Mouse (Mus musculus) lung, embryonic 14.5 days (tissue): ENCODE data around the gene Tmem30c. TPM values are rescaled to one million over a fixed set of nuclear protein-coding genes. Genes with fewer than 3 reads are reported as not detected.

Experiments used
- ATAC-seq: fragments of 200-750 bp; cut with Nextera tagmentation; 2 replicates; pipeline ENCODE4 v1.8.0; 2017; ENCODE audit warnings: mild to moderate bottlenecking, moderate TSS enrichment, moderate library complexity; ENCODE audit not compliant: insufficient read depth
- DNase-seq: peaks from one replicate; pipeline ENCODE4 v3.0.0-alpha.2; 2015
- H3K27ac ChIP-seq: fragments of 300-500 bp; sonication (generic); 2 replicates; pipeline ENCODE4 v1.5.1; 2014; ENCODE audit warnings: low read depth, mild to moderate bottlenecking, moderate library complexity
- H3K27me3 ChIP-seq: fragments of 300-500 bp; sonication (generic); 2 replicates; pipeline ENCODE4 v1.6.1; 2014; ENCODE audit warnings: low read length, control low read depth; ENCODE audit not compliant: insufficient read depth
- H3K36me3 ChIP-seq: fragments of 300-500 bp; sonication (generic); 2 replicates; pipeline ENCODE4 v1.6.1; 2014; ENCODE audit warnings: control low read depth; ENCODE audit not compliant: insufficient read depth
- H3K4me1 ChIP-seq: fragments of 300-500 bp; sonication (generic); 2 replicates; pipeline ENCODE4 v1.6.1; 2014; ENCODE audit warnings: antibody characterized with exemption, control low read depth; ENCODE audit not compliant: insufficient read depth
- H3K4me2 ChIP-seq: fragments of 300-500 bp; sonication (generic); 2 replicates; pipeline ENCODE4 v1.6.1; 2014; ENCODE audit warnings: mild to moderate bottlenecking
- H3K4me3 ChIP-seq: fragments of 300-500 bp; sonication (generic); 2 replicates; pipeline ENCODE4 v1.5.1; 2014; ENCODE audit warnings: low read depth, low read length
- H3K9ac ChIP-seq: fragments of 300-500 bp; sonication (generic); 2 replicates; pipeline ENCODE4 v1.6.1; 2014
- H3K9me3 ChIP-seq: fragments of 300-500 bp; sonication (generic); 2 replicates; pipeline ENCODE4 v1.6.1; 2016; ENCODE audit warnings: low read depth, low read length, control low read depth
- CTCF ChIP-seq: IDR thresholded peaks from 2 replicates; pipeline ENCODE4 v1.5.1; 2016; ENCODE audit warnings: antibody characterized with exemption, low read depth
- WGBS: fragments of 180-500 bp; shearing (Covaris S2); extraction: QIAGEN DNeasy Blood & Tissue Kit; methylation state at CpG from one replicate; pipeline ENCODE4 v1.1.7; 2014; 5-methylcytosine and 5-hydroxymethylcytosine counted together
- polyA plus RNA-seq: library from polyadenylated mRNA; unstranded; fragments of >200 nt; fragmentation: Nextera tagmentation; extraction: Ambion mirVana; gene quantifications from 2 replicates; pipeline ENCODE4 v1.2.1, GENCODE M21; 2014

The Tmem30c gene
- 0.07 TPM in 1 of 2 replicates, not detected in the other for polyA plus RNA-seq

DNA sequence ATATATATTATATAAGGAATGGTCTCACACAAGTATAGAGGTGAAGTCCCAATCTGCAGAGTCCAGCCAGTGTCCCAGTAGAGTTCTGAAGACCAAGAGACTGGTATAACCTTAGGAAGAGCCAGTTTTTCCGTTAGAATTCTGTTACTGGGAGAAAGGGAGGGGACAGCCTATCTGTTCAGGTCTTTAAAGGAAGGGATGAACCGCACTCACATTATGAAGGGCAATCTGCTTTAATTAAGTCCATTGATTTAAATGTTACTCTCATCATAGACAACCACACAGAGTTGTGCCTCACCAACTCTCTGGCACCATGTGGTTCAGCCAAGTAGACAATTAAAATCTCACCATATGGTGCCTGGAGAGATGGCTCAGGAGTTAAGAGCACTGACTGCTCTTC is at the start of gene Tmem30c:
Gene Tmem30c (minus strand): TSS at position 101 of the 400 bp plus-strand sequence.
- Histone ChIP-seq H3K9me3 (no peaks in the 10 kb centered on the region), H3K4me2 (no peak within 1 kb of the TSS), H3K27ac (no peak within 1 kb of the TSS), H3K4me1 (no peaks in the 10 kb centered on the region), H3K36me3 (no peaks in the 10 kb centered on the region), H3K9ac (no peak within 1 kb of the TSS), H3K4me3 (no peak within 1 kb of the TSS), H3K27me3 (no peaks in the 10 kb centered on the region)
- DNase-seq (no peak), ATAC-seq (no peak)
- TF ChIP-seq CTCF: no peak
- WGBS: 74% methylated on average over 2 of the region's 2 CpGs

- ATAC-seq: no peak
- Histone ChIP-seq H3K27ac (no peak overlapping the region), H3K27me3 (no peaks in the 10 kb centered on the region), H3K4me1 (0 out of 2 replicates have a peak, but pooled peaks cover 2% of the 10 kb centered on the region), H3K9ac (no peak overlapping the region), H3K4me3 (no peak overlapping the region), H3K4me2 (no peak overlapping the region), H3K36me3 (no peaks in the 10 kb centered on the region), H3K9me3 (no peaks in the 10 kb centered on the region)
- peak; percentile 53 for DNase-seq
- WGBS: 51% methylated on average over 5 of the region's 5 CpGs
- no peak for TF ChIP-seq CTCF
Observed at GRCm38 (mm10) chr16:57340613-57340898, 47.9 kb upstream of the Tmem30c start.

GRCm38 (mm10) chr16:57339765-57340612 is 47.3 kb upstream of the Tmem30c start:
- WGBS: 72% methylated on average over 8 of the region's 8 CpGs
- ATAC-seq (peak; percentile 35; the same call in 1 of the 2 replicates), DNase-seq (no peak)
- H3K4me2 ChIP-seq: no peak overlapping the region
- TF ChIP-seq CTCF: no peak
- H3K27me3 ChIP-seq: no peaks in the 10 kb centered on the region
- H3K9me3 ChIP-seq: no peaks in the 10 kb centered on the region
- H3K9ac ChIP-seq: no peak overlapping the region
- H3K36me3 ChIP-seq: no peaks in the 10 kb centered on the region
- no peak overlapping the region for H3K27ac ChIP-seq
- H3K4me3 ChIP-seq: no peak overlapping the region
- H3K4me1 ChIP-seq: 0 out of 2 replicates have a peak, but pooled peaks cover 2% of the 10 kb centered on the region

DNA sequence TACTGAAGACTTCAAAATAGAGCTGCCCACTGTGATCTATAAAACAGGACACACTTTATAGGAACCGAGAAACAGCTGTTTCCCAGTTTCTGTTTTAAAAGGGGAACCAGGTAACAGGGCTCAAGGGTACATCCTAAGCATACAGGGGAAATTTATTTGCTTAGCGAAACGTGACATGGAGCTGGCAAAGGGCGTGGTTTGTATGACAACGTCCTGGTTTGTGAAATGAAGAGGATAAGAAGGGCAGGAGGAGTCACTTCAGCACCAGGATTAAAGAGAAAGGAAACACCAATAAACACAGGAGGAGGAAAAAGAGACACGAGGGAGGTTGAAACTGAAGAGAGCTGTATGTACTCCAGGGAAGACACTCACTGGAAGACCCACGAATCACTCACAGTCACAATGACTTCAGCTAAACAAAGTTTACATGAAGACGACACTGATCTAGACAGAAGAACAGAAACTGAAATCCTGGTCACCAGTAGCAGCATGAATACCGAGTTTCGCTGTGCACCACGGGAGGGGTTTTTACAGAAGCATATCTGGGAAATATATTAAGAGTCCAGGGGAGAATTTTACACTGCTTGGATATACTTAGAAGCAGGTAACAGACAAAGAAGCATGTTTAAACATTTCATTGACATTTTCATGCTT is 44.2 kb upstream of the Tmem30c start:
- H3K9ac ChIP-seq: no peak overlapping the region
- no peaks in the 10 kb centered on the region for H3K27me3 ChIP-seq
- no peak for DNase-seq
- H3K27ac ChIP-seq: no peak overlapping the region
- no peaks in the 10 kb centered on the region for H3K36me3 ChIP-seq
- TF ChIP-seq CTCF: no peak
- WGBS: 43% methylated on average over 11 of the region's 11 CpGs
- no peak for ATAC-seq
- no peak overlapping the region for H3K4me2 ChIP-seq
- H3K9me3 ChIP-seq: no peaks in the 10 kb centered on the region
- no peak overlapping the region for H3K4me3 ChIP-seq
- 0 out of 2 replicates have a peak, but pooled peaks cover 2% of the 10 kb centered on the region for H3K4me1 ChIP-seq

DNA sequence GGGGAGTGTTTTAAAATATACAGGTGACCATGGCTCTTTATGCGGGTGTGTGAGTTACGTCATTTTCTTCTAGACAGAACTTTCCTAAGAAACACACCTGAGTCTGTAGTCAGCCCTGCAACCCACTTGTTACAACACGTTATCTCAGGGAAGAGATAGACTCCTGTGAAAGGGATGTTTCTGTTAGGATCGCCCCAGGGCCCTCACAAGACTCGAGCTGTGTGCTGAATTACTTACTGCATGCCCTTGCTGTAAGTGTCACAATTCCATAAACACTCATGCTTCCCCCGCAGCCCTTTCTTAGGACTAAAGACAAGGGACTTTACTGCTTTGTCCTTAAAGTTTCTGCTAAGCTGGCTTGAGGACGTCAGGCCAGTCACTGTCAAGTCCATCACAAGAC is 39.6 kb upstream of the Tmem30c start:
- no peaks in the 10 kb centered on the region for H3K27me3 ChIP-seq
- no peak overlapping the region for H3K4me2 ChIP-seq
- H3K27ac ChIP-seq: no peak overlapping the region
- DNase-seq (no peak), ATAC-seq (no peak)
- H3K9me3 ChIP-seq: no peaks in the 10 kb centered on the region
- no peaks in the 10 kb centered on the region for H3K4me1 ChIP-seq
- H3K9ac ChIP-seq: no peak overlapping the region
- no peak for TF ChIP-seq CTCF
- H3K36me3 ChIP-seq: no peaks in the 10 kb centered on the region
- WGBS: 57% methylated on average over 7 of the region's 7 CpGs
- H3K4me3 ChIP-seq: no peak overlapping the region

DNA sequence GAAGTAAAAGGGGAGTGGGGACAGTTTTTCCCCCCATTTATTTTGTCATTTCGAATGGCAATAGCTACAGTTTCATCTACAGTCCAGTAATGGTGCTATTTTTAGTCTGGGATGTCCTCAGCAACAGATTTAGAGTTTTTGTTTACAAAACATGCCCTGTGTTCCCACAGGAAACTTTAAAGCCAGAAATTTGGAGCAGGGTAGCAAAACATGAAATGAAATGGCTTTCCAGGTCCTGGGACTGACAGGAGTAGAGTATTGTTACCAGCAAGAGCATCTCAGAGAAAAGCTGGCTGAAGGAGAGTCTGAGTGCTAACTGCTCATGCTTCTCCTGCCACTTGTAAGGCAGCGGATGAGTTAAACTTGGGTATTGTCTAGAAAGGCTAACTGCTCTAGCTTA is 37.4 kb upstream of the Tmem30c start:
- Histone ChIP-seq H3K27ac (no peak overlapping the region), H3K9ac (no peak overlapping the region), H3K4me2 (no peak overlapping the region), H3K27me3 (no peaks in the 10 kb centered on the region), H3K4me3 (no peak overlapping the region), H3K36me3 (no peaks in the 10 kb centered on the region), H3K4me1 (no peaks in the 10 kb centered on the region), H3K9me3 (no peaks in the 10 kb centered on the region)
- TF ChIP-seq CTCF: no peak
- no peak for DNase-seq
- no peak for ATAC-seq
- WGBS: 73% methylated on average over 2 of the region's 2 CpGs

GRCm38 (mm10) chr16:57329028-57329427 is 36.4 kb upstream of the Tmem30c start:
- ATAC-seq (no peak), DNase-seq (no peak)
- Histone ChIP-seq H3K27me3 (no peaks in the 10 kb centered on the region), H3K4me2 (no peak overlapping the region), H3K9me3 (no peaks in the 10 kb centered on the region), H3K4me3 (no peak overlapping the region), H3K36me3 (no peaks in the 10 kb centered on the region), H3K4me1 (no peaks in the 10 kb centered on the region), H3K27ac (peak overlapping the region; percentile 56; the same call in 1 of the 2 replicates), H3K9ac (no peak overlapping the region)
- TF ChIP-seq CTCF: no peak
- 69% methylated on average over 8 of the region's 8 CpGs for WGBS
